Mouse (Mus musculus) bone marrow macrophage, adult 2 months (primary cell): ENCODE results near the gene Adamts7.

Experiments used
- CTCF ChIP-seq: IDR thresholded peaks from 2 replicates; pipeline ENCODE4 v1.5.1; 2012; ENCODE audit warnings: low read depth, mild to moderate bottlenecking, low read length, moderate library complexity
- POLR2A ChIP-seq: IDR thresholded peaks from 2 replicates; pipeline ENCODE4 v1.6.1; 2012; ENCODE audit warnings: mild to moderate bottlenecking, low read depth, low read length, borderline replicate concordance

- no peak for TF ChIP-seq CTCF
- no peak for TF ChIP-seq POLR2A
Observed at GRCm38 (mm10) chr9:90173330-90173729, 10.5 kb downstream of the Adamts7 start.
